Mouse (Mus musculus) ovary, adult 18-20 months (tissue): ENCODE measurements around the gene Gcnt7.

Experiments used
- DNase-seq: peaks from one replicate; pipeline ENCODE4 v3.0.0; 2022; ENCODE audit warnings: low spot score, mixed read lengths

Gene Gcnt7

DNA sequence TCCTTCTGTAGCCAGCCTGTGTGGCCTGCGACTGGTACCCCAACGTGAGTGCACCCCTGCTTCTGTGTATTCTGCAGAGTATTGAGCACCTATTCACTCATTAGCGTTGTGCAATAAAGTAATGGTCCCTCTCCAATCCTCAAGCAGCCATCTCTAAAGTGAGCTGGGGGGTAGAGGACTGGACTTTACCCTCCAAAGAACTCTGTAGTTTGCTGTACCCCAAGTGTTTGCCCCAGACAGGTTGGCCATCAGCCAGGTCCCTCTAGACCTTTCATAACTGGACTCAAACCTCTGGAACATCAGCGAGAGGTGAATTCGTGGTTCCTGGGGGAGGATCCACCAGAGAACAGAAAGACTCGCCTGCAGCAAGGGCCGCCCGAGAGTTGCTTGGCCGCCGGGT is 5.9 kb downstream of the Gcnt7 start:
- DNase-seq: no peak

DNA sequence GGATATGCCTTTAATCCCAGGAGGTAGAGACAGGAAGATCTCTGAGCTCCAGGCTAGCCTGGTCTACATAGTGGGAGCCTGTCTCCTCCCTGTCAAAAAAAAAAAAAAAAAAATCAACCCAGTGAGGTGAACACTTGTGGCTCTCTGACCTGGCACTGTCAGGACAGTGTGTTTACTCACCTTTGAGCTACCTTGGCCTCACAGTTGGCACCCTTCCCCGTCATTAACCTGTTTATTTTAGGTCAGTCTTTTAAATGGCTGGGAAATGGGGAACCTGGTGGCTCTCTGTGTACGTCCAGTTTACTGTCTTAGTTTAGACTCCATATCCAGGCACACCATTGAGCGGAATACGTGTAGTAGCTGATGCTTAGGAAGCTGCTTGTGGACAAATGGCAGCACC is 6.4 kb downstream of the Gcnt7 start:
- DNase-seq: no peak

GRCm38 (mm10) chr2:172450640-172451039 is 7.8 kb downstream of the Gcnt7 start:
- DNase-seq: no peak

DNA sequence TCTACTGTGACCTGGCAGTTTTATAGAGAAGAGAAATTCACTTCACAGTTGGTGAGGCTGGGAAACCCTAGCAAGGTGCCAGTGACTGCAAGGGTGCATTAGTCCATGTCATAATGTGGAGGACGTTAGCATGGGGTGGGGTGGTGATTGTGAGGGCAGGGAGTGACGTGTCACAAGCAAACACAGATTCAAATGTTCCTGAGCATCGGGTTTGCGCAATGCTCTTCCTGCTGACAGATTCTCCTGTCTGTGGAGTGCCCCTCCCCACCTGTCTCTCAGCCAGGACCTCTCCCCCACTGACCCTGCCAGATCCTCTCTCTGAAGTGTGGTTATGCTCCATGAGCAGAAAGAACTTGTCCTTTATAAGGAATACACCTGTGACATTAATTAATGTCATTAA is 10.1 kb downstream of the Gcnt7 start:
- DNase-seq: no peak

DNA sequence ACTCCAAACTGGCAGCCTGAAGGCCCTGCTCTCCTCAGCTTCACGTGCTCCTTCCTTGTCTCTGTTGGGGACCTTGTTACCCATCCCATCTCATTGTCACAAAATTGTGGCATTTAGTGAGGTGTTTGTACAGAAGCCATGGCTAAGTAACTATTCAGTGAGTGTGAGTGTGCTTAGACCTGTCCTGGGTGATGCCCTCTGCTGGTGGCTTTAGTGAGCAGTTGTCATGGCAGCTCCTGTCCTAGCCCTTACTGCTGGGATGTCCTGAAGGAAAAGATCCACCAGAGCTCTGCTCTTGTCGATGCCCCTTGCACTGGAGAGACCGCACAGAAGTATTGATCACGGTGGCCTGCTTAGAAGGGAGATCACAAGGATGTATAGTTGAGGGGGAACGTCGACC is 11.1 kb downstream of the Gcnt7 start:
- no peak for DNase-seq

GRCm38 (mm10) chr2:172445617-172446016 is 12.8 kb downstream of the Gcnt7 start:
- DNase-seq: no peak

- no peak for DNase-seq
These were observed 17.2 kb downstream of the Gcnt7 start for GRCm38 (mm10) chr2:172441176-172441575.

- no peak for DNase-seq
These were observed 17.8 kb downstream of the Gcnt7 start for GRCm38 (mm10) chr2:172440640-172441005.

- DNase-seq: peak; percentile 97
These were observed 18.4 kb downstream of the Gcnt7 start, which contains the start of gene Rtf2 for GRCm38 (mm10) chr2:172439843-172440639. Gene Rtf2, plus strand, starts transcription at chr2:172440556.

- DNase-seq: no peak
These were observed 20.9 kb downstream of the Gcnt7 start for GRCm38 (mm10) chr2:172437371-172437952.

DNA sequence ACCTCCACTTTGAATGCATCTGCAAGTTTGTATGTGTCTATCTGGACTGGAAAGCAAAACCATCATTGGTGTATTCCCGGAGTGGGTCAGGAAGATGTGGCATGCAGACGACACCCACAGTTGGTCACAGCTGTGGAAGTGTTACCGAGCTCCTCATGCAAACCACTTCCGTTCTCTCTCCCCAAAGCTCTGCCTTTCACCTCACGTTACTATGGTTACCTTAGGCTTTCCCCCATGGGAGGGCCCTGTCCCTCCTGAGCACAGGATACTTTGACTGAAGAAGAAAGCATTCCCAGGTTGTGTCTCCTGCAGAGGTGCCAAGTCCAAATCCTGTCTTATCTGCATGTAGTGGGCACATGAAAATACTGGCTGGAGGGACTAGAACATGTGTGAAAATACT is 24.6 kb downstream of the Gcnt7 start:
- DNase-seq: no peak

- DNase-seq: peak; percentile 21
These were observed 27.8 kb downstream of the Gcnt7 start for GRCm38 (mm10) chr2:172430609-172431008.

DNA sequence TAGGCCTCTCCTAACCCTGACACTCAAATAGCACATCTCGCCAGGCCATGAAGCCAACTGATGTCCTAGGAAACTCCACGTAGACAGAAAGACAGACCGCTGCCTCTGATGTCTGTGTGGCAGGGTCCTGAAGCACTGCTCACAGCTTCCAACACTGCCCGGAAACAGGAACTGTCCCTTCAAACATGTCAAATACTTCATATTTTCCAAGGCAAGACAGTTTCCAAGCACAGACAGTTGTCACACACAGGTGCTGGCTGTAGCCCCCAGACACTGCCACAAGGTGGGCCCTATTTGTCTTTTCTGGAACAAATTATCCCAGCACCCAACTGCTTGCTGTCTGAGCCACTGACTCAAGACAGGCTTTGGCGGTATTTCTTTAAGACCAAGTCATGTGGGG is 40.2 kb downstream of the Gcnt7 start:
- no peak for DNase-seq

DNA sequence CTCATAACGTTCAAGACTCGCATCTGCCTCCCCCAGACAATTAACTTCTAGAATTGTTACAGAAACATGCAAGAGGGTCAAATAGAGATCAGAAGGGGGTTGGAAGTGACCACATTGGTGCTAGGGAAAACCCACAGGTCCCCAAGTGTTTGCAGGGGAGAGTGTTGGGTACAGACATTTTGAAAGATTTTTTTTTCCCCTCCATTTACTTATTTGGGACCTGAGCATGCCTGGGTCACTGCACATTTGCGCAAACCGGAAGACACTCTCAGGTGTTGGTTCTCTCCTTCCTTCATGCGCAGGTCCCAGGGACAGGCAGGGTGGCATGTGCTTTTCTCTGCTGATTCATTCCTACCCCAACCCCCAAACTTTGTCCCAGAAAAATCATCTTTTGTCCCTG is 41.5 kb downstream of the Gcnt7 start:
- DNase-seq: no peak

- DNase-seq: no peak
These were observed 42.2 kb downstream of the Gcnt7 start for GRCm38 (mm10) chr2:172416218-172416617.

GRCm38 (mm10) chr2:172413894-172414293 is 44.5 kb downstream of the Gcnt7 start:
- no peak for DNase-seq

- no peak for DNase-seq
These were observed 45.1 kb downstream of the Gcnt7 start for GRCm38 (mm10) chr2:172413273-172413672.

GRCm38 (mm10) chr2:172412454-172412853 is 45.9 kb downstream of the Gcnt7 start:
- no peak for DNase-seq

GRCm38 (mm10) chr2:172411091-172411490 is 47.3 kb downstream of the Gcnt7 start:
- no peak for DNase-seq

GRCm38 (mm10) chr2:172410686-172411085 is 47.7 kb downstream of the Gcnt7 start:
- no peak for DNase-seq

- DNase-seq: no peak
These were observed 50.9 kb downstream of the Gcnt7 start for GRCm38 (mm10) chr2:172407499-172407898.

- DNase-seq: no peak
These were observed 52.2 kb downstream of the Gcnt7 start for GRCm38 (mm10) chr2:172406173-172406572.

GRCm38 (mm10) chr2:172405011-172405410 is 53.4 kb downstream of the Gcnt7 start:
- DNase-seq: no peak

- no peak for DNase-seq
These were observed 54.2 kb downstream of the Gcnt7 start for GRCm38 (mm10) chr2:172404239-172404638.
